Mouse (Mus musculus): ENCODE measurements around the gene Ccn6.
A peak's percentile ranks its signal among the peaks of the same experiment; 100 is the strongest.

The Ccn6 gene

GRCm38 (mm10) chr10:39162666-39163484, 719 bp downstream of the Ccn6 start:
- DNase-seq (ENCODE audit: low read depth, low spot score) = no peak

GRCm38 (mm10) chr10:39161406-39161805, 2.2 kb downstream of the Ccn6 start:
- DNase-seq (ENCODE audit: low read depth, low spot score) = no peak

GRCm38 (mm10) chr10:39158306-39158705, 5.3 kb downstream of the Ccn6 start:
- DNase-seq (ENCODE audit: low read depth, low spot score) = no peak

GRCm38 (mm10) chr10:39157321-39157720, 6.3 kb downstream of the Ccn6 start:
- no peak for DNase-seq (ENCODE audit: low read depth, low spot score)

GRCm38 (mm10) chr10:39156719-39157118, 6.9 kb downstream of the Ccn6 start:
- DNase-seq (ENCODE audit: low read depth, low spot score) = no peak

GRCm38 (mm10) chr10:39142216-39142615, 21.4 kb downstream of the Ccn6 start:
- DNase-seq (ENCODE audit: low read depth, low spot score) = no peak

GRCm38 (mm10) chr10:39141401-39141800, 22.2 kb downstream of the Ccn6 start:
- DNase-seq (ENCODE audit: low read depth, low spot score) = no peak

GRCm38 (mm10) chr10:39140843-39141242, 22.8 kb downstream of the Ccn6 start:
- DNase-seq (ENCODE audit: low read depth, low spot score) = no peak

- DNase-seq (ENCODE audit: low read depth, low spot score) = no peak
Observed at GRCm38 (mm10) chr10:39138761-39139160, 24.8 kb downstream of the Ccn6 start.

- no peak for DNase-seq (ENCODE audit: low read depth, low spot score)
Observed at GRCm38 (mm10) chr10:39137766-39138165, 25.8 kb downstream of the Ccn6 start.

GRCm38 (mm10) chr10:39133462-39134310, 29.9 kb downstream of the Ccn6 start, which contains the start of the genes Fam229b and Tube1:
TSS of gene Fam229b (minus strand) at chr10:39133914.
TSS of gene Tube1 (plus strand) at chr10:39133976.
- peak; percentile 95 for DNase-seq (ENCODE audit: low read depth, low spot score)

GRCm38 (mm10) chr10:39121412-39121811, 42.2 kb downstream of the Ccn6 start:
- DNase-seq (ENCODE audit: low read depth, low spot score) = no peak

GRCm38 (mm10) chr10:39109489-39109874, 54.1 kb downstream of the Ccn6 start:
- DNase-seq (ENCODE audit: low read depth, low spot score) = no peak

GRCm38 (mm10) chr10:39108837-39109488, 54.6 kb downstream of the Ccn6 start:
- no peak for DNase-seq (ENCODE audit: low read depth, low spot score)

GRCm38 (mm10) chr10:39106935-39107334, 56.7 kb downstream of the Ccn6 start:
- no peak for DNase-seq (ENCODE audit: low read depth, low spot score)

- DNase-seq (ENCODE audit: low read depth, low spot score) = no peak
Observed at GRCm38 (mm10) chr10:39106413-39106812, 57.2 kb downstream of the Ccn6 start.

GRCm38 (mm10) chr10:39104803-39105449, 58.7 kb downstream of the Ccn6 start:
- DNase-seq (ENCODE audit: low read depth, low spot score) = no peak
